Comparison of ENCODE assay signal across 10 mouse cellular contexts in the genomic region with DNA sequence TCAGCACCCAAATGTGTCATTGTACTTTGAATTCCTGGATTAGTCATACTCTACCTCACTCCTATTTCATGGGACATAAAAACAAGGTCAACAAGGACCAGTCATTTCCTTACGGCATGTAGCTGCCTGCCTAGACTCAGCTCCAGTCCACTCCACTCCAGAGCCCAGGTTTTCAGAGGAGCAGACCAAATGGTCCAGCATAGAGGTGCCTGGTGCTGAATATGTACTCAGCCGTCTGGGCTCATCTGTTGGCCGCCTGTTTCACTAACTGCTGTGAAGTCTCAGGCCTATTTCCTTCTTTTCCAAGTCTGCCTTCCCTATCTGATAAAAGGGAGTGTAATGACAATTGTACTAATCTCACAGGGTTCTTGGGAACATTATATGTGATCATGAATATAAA.
DNase-seq lines count a peak whose midpoint lies in the region; ATAC-seq and TF ChIP-seq lines count a peak whose summit lies in the region.
"Had no signal": no experiment of that assay in that cellular context is flagged by ENCODE, and none has a peak within 500 bp of the region (broad histone marks: within the 10 kb centered on the region; RNA-seq: fewer than 3 reads in every experiment).

No protein-coding gene starts in this region.

- ATAC-seq in lung, embryonic 14.5 days (ENCODE audit: insufficient read depth) = peak; percentile 47; the same call in 1 of the 2 replicates

- no peaks in the 10 kb centered on the region for H3K27me3 ChIP-seq in lung, embryonic 14.5 days (ENCODE audit: insufficient read depth, low read length)
- H3K27me3 ChIP-seq: hindbrain, embryonic 15.5 days; limb, embryonic 13.5 days had no signal

- no peak for TF ChIP-seq CTCF in lung, embryonic 14.5 days (IDR thresholded peaks at IDR 0.05; ENCODE audit: low read depth)
- TF ChIP-seq CTCF in brain, embryonic 14.5 days (IDR thresholded peaks at IDR 0.05; ENCODE audit: borderline replicate concordance, extremely low read depth, insufficient read depth, insufficient read length) = no peak
- TF ChIP-seq CTCF in layer of hippocampus, adult 2 months (conservative IDR thresholded peaks at IDR 0.05) = no peak

- no peak overlapping the region for H3K4me3 ChIP-seq in lung, embryonic 14.5 days (ENCODE audit: low read depth, low read length)
- H3K4me3 ChIP-seq in layer of hippocampus, adult 2 months = no peak overlapping the region
- H3K4me3 ChIP-seq: hindbrain, embryonic 15.5 days; limb, embryonic 13.5 days had no signal

- H3K4me1 ChIP-seq in lung, embryonic 14.5 days (ENCODE audit: insufficient read depth) = no peaks in the 10 kb centered on the region

- no peak overlapping the region for H3K9ac ChIP-seq in lung, embryonic 14.5 days
- H3K9ac ChIP-seq: hindbrain, embryonic 15.5 days; limb, embryonic 13.5 days had no signal

- no peak overlapping the region for H3K27ac ChIP-seq in lung, embryonic 14.5 days (ENCODE audit: low read depth)
- H3K27ac ChIP-seq in layer of hippocampus, adult 2 months = peak overlapping the region; percentile 87
- H3K27ac ChIP-seq: hindbrain, embryonic 15.5 days; limb, embryonic 13.5 days had no signal

- 43% methylated on average over 3 of the region's 3 CpGs for WGBS in lung, embryonic 14.5 days

- TF ChIP-seq POLR2A in brain, embryonic 14.5 days (IDR thresholded peaks at IDR 0.05; ENCODE audit: borderline replicate concordance, extremely low read depth, insufficient read depth, insufficient read length, poor library complexity, severe bottlenecking) = no peak

- H3K36me3 ChIP-seq in lung, embryonic 14.5 days (ENCODE audit: insufficient read depth) = peaks cover 22% of the 10 kb centered on the region; the same call in 1 of the 2 replicates
- H3K36me3 ChIP-seq: hindbrain, embryonic 15.5 days had no signal

- no peaks in the 10 kb centered on the region for H3K9me3 ChIP-seq in lung, embryonic 14.5 days (ENCODE audit: low read depth, low read length)
- H3K9me3 ChIP-seq: hindbrain, embryonic 15.5 days; limb, embryonic 13.5 days had no signal

- H3K4me2 ChIP-seq in lung, embryonic 14.5 days = no peak overlapping the region
- H3K4me2 ChIP-seq: hindbrain, embryonic 15.5 days; limb, embryonic 13.5 days had no signal

- peak; percentile 13 for DNase-seq in embryo, embryonic 11 days
- DNase-seq in embryo, embryonic 10 days (ENCODE audit: low spot score) = no peak
- DNase-seq in lung, embryonic 14.5 days = no peak
- no peak for DNase-seq in lung, postnatal 10 days
- peak; percentile 58 for DNase-seq in brain, embryonic 14.5 days (ENCODE audit: low read depth)
- DNase-seq in layer of hippocampus, adult 2 months (ENCODE audit: low spot score in 2 of 2) = peak in 1 of 2 experiments; percentile 55
- no peak for DNase-seq in lung, postnatal 14 days
- no peak for DNase-seq in c-Kit-positive CD71-positive TER-119-positive erythroid progenitor cells, embryonic 14.5 days (ENCODE audit: low spot score)

Comparison
In these comparisons a context has a peak if more than half of its experiments do, and no peak if none do; other contexts are left out.
1. DNase-seq: peak in embryo, embryonic 11 days (single experiment) and brain, embryonic 14.5 days (single experiment); none in embryo, embryonic 10 days (single experiment), lung, embryonic 14.5 days (single experiment), lung, postnatal 10 days (single experiment), lung, postnatal 14 days (single experiment) and c-Kit-positive CD71-positive TER-119-positive erythroid progenitor cells, embryonic 14.5 days (single experiment).